Mouse (Mus musculus) stomach, postnatal 0 days (tissue): ENCODE results near the gene Setd7. TPM values are rescaled to one million over a fixed set of nuclear protein-coding genes. Genes with fewer than 3 reads are reported as not detected.

Source experiments
- ATAC-seq: fragments of 200-750 bp; cut with Nextera tagmentation; 2 replicates; pipeline ENCODE4 v1.8.0; 2017; ENCODE audit not compliant: low FRiP score, low TSS enrichment
- DNase-seq: peaks from one replicate; pipeline ENCODE4 v3.0.0-alpha.2; 2016; ENCODE audit warnings: low spot score
- H3K27ac ChIP-seq: fragments of 300-500 bp; sonication (generic); replicated peaks from 2 replicates; pipeline ENCODE4 v1.5.1; 2014; ENCODE audit warnings: mild to moderate bottlenecking, control low read depth
- H3K27me3 ChIP-seq: fragments of 300-500 bp; sonication (generic); 2 replicates; pipeline ENCODE4 v1.6.1; 2014; ENCODE audit warnings: low read length; ENCODE audit not compliant: control insufficient read depth, insufficient read depth
- H3K36me3 ChIP-seq: fragments of 300-500 bp; sonication (generic); 2 replicates; pipeline ENCODE4 v1.6.1; 2014; ENCODE audit warnings: low read length, mixed read lengths; ENCODE audit not compliant: control insufficient read depth, insufficient read depth
- H3K4me1 ChIP-seq: fragments of 300-500 bp; sonication (generic); replicated peaks from 2 replicates; pipeline ENCODE4 v1.6.1; 2014; ENCODE audit warnings: antibody characterized with exemption; ENCODE audit not compliant: control insufficient read depth, insufficient read depth
- H3K4me2 ChIP-seq: fragments of 300-500 bp; sonication (generic); replicated peaks from 2 replicates; pipeline ENCODE4 v1.6.1; 2014; ENCODE audit warnings: low read depth, mild to moderate bottlenecking, control low read depth, moderate library complexity
- H3K4me3 ChIP-seq: fragments of 300-500 bp; sonication (generic); 2 replicates; pipeline ENCODE4 v1.5.1; 2014; ENCODE audit warnings: low read depth, low read length, control low read depth
- H3K9ac ChIP-seq: fragments of 300-500 bp; sonication (generic); 2 replicates; pipeline ENCODE4 v1.6.1; 2014; ENCODE audit warnings: mild to moderate bottlenecking, low read length, control low read depth, mixed read lengths
- H3K9me3 ChIP-seq: fragments of 300-500 bp; sonication (generic); 2 replicates; pipeline ENCODE4 v1.6.1; 2016; ENCODE audit warnings: low read length; ENCODE audit not compliant: control insufficient read depth
- CTCF ChIP-seq: IDR thresholded peaks from 2 replicates; pipeline ENCODE4 v1.5.1; 2016; ENCODE audit warnings: antibody characterized with exemption, low read depth, mild to moderate bottlenecking, moderate library complexity
- EP300 ChIP-seq: optimal IDR thresholded peaks from 2 replicates; pipeline ENCODE3; 2016; ENCODE audit warnings: antibody characterized with exemption
- WGBS: fragments of 180-500 bp; shearing (Covaris S2); extraction: QIAGEN DNeasy Blood & Tissue Kit; methylation state at CpG from one replicate; pipeline ENCODE4 v1.1.7; 2014; 5-methylcytosine and 5-hydroxymethylcytosine counted together
- polyA plus RNA-seq: library from polyadenylated mRNA; unstranded; fragments of >200 nt; fragmentation: Nextera tagmentation; extraction: Ambion mirVana; gene quantifications from 2 replicates; pipeline ENCODE4 v1.2.1, GENCODE M21; 2015

The Setd7 gene
- polyA plus RNA-seq, 1 experiment from 2014 or later, result 1.8 TPM

- H3K4me3 ChIP-seq, result no peak overlapping the region
- no peaks in the 10 kb centered on the region for H3K9me3 ChIP-seq
- WGBS, result 83% methylated on average over 14 of the region's 14 CpGs
- ATAC-seq (no peak), DNase-seq (no peak)
- H3K9ac ChIP-seq, result no peak overlapping the region
- no peaks in the 10 kb centered on the region for H3K27me3 ChIP-seq
- TF ChIP-seq CTCF (no peak), EP300 (no peak)
- peaks cover 10% of the 10 kb centered on the region for H3K36me3 ChIP-seq
- no peak overlapping the region for H3K4me2 ChIP-seq
- H3K27ac ChIP-seq, result no peak overlapping the region
- H3K4me1 ChIP-seq, result no peaks in the 10 kb centered on the region
Measured at GRCm38 (mm10) chr3:51521262-51521661, 39.4 kb downstream of the Setd7 start.

- TF ChIP-seq EP300 (no peak), CTCF (no peak)
- 0 out of 2 replicates have a peak overlapping the region, but pooled peaks have one; percentile 53 for H3K27ac ChIP-seq
- H3K4me3 ChIP-seq, result no peak overlapping the region
- WGBS, result 66% methylated on average over 8 of the region's 8 CpGs
- H3K9ac ChIP-seq, result no peak overlapping the region
- peaks cover 6% of the 10 kb centered on the region for H3K36me3 ChIP-seq
- H3K9me3 ChIP-seq, result no peaks in the 10 kb centered on the region
- no peaks in the 10 kb centered on the region for H3K27me3 ChIP-seq
- peak; percentile 41 for DNase-seq
- no peaks in the 10 kb centered on the region for H3K4me1 ChIP-seq
- no peak overlapping the region for H3K4me2 ChIP-seq
- ATAC-seq, result peak; percentile 63
Measured at GRCm38 (mm10) chr3:51518763-51519121, 41.9 kb downstream of the Setd7 start.

GRCm38 (mm10) chr3:51517878-51518762 is 42.6 kb downstream of the Setd7 start:
- TF ChIP-seq EP300 (no peak), CTCF (no peak)
- Histone ChIP-seq H3K4me2 (no peak overlapping the region), H3K4me3 (no peak overlapping the region), H3K4me1 (no peaks in the 10 kb centered on the region), H3K36me3 (peaks cover 6% of the 10 kb centered on the region), H3K9ac (no peak overlapping the region), H3K9me3 (no peaks in the 10 kb centered on the region), H3K27me3 (no peaks in the 10 kb centered on the region), H3K27ac (0 out of 2 replicates have a peak overlapping the region, but pooled peaks have one; percentile 53)
- WGBS, result 74% methylated on average over 12 of the region's 12 CpGs
- peak; percentile 34 for DNase-seq
- ATAC-seq, result peak; percentile 82

GRCm38 (mm10) chr3:51517467-51517866 is 43.2 kb downstream of the Setd7 start:
- Histone ChIP-seq H3K27ac (no peak overlapping the region), H3K4me1 (no peaks in the 10 kb centered on the region), H3K36me3 (peaks cover 3% of the 10 kb centered on the region; the same call in 1 of the 2 replicates), H3K9me3 (no peaks in the 10 kb centered on the region), H3K27me3 (no peaks in the 10 kb centered on the region), H3K9ac (no peak overlapping the region), H3K4me3 (no peak overlapping the region), H3K4me2 (no peak overlapping the region)
- no peak for ATAC-seq
- TF ChIP-seq CTCF, result no peak
- no peak for TF ChIP-seq EP300
- DNase-seq, result no peak
- 71% methylated on average over 4 of the region's 4 CpGs for WGBS

GRCm38 (mm10) chr3:51511983-51512382 is 48.7 kb downstream of the Setd7 start:
- DNase-seq, result no peak
- no peak overlapping the region for H3K4me2 ChIP-seq
- no peaks in the 10 kb centered on the region for H3K9me3 ChIP-seq
- TF ChIP-seq CTCF, result no peak
- TF ChIP-seq EP300, result no peak
- no peak overlapping the region for H3K4me3 ChIP-seq
- ATAC-seq, result 0 out of 2 replicates have a peak, but pooled peaks have one; percentile 30
- H3K27ac ChIP-seq, result no peak overlapping the region
- no peaks in the 10 kb centered on the region for H3K36me3 ChIP-seq
- no peaks in the 10 kb centered on the region for H3K4me1 ChIP-seq
- no peaks in the 10 kb centered on the region for H3K27me3 ChIP-seq
- 86% methylated on average over 5 of the region's 5 CpGs for WGBS
- H3K9ac ChIP-seq, result no peak overlapping the region

GRCm38 (mm10) chr3:51510903-51511302 is 49.8 kb downstream of the Setd7 start:
- no peaks in the 10 kb centered on the region for H3K4me1 ChIP-seq
- TF ChIP-seq EP300 (no peak), CTCF (peak; percentile 95)
- 25% methylated on average over 8 of the region's 8 CpGs for WGBS
- ATAC-seq (peak; percentile 78), DNase-seq (peak; percentile 80)
- no peaks in the 10 kb centered on the region for H3K9me3 ChIP-seq
- no peaks in the 10 kb centered on the region for H3K27me3 ChIP-seq
- 0 out of 2 replicates have a peak overlapping the region, but pooled peaks have one; percentile 23 for H3K4me2 ChIP-seq
- no peak overlapping the region for H3K4me3 ChIP-seq
- no peak overlapping the region for H3K9ac ChIP-seq
- no peaks in the 10 kb centered on the region for H3K36me3 ChIP-seq
- no peak overlapping the region for H3K27ac ChIP-seq
